Mouse (Mus musculus) limb, embryonic 14.5 days (tissue): ENCODE data around the gene Icosl. TPM values are rescaled to one million over a fixed set of nuclear protein-coding genes. Genes with fewer than 3 reads are reported as not detected.
"Not testable (repeated sequence)": the region's sequence is repeated elsewhere in the genome, so short reads cannot be mapped to it uniquely, and the experiment has no call there.

Experiments
- ATAC-seq: fragments of 200-750 bp; cut with Nextera tagmentation; 2 replicates; pipeline ENCODE4 v1.8.0; 2017; ENCODE audit warnings: low read depth, moderate number of reproducible peaks, moderate TSS enrichment; ENCODE audit not compliant: low FRiP score
- DNase-seq: peaks from one replicate; pipeline ENCODE4 v3.0.0-alpha.2; 2015; ENCODE audit warnings: low spot score
- H3K27ac ChIP-seq: fragments of 300-500 bp; sonication (generic); replicated peaks from 2 replicates; pipeline ENCODE4 v1.5.1; 2014; ENCODE audit warnings: low read depth, mild to moderate bottlenecking, low read length, moderate library complexity, mixed read lengths
- H3K27me3 ChIP-seq: fragments of 300-500 bp; sonication (generic); 2 replicates; pipeline ENCODE4 v1.6.1; 2014; ENCODE audit warnings: low read length, mixed read lengths; ENCODE audit not compliant: control insufficient read depth, insufficient read depth
- H3K36me3 ChIP-seq: fragments of 300-500 bp; sonication (generic); 2 replicates; pipeline ENCODE4 v1.6.1; 2014; ENCODE audit warnings: mild to moderate bottlenecking, low read length, moderate library complexity, mixed read lengths; ENCODE audit not compliant: control insufficient read depth, insufficient read depth
- H3K4me1 ChIP-seq: fragments of 300-500 bp; sonication (generic); 2 replicates; pipeline ENCODE4 v1.6.1; 2014; ENCODE audit warnings: antibody characterized with exemption, low read length, mixed read lengths; ENCODE audit not compliant: control insufficient read depth, insufficient read depth
- H3K4me2 ChIP-seq: fragments of 300-500 bp; sonication (generic); replicated peaks from 2 replicates; pipeline ENCODE4 v1.6.1; 2014; ENCODE audit warnings: low read depth, mild to moderate bottlenecking, low read length, moderate library complexity; ENCODE audit not compliant: severe bottlenecking
- H3K4me3 ChIP-seq: fragments of 300-500 bp; sonication (generic); replicated peaks from 2 replicates; pipeline ENCODE4 v1.5.1; 2014; ENCODE audit warnings: low read length
- H3K9ac ChIP-seq: fragments of 300-500 bp; sonication (generic); 2 replicates; pipeline ENCODE4 v1.6.1; 2014; ENCODE audit warnings: mild to moderate bottlenecking, low read depth, low read length, moderate library complexity; ENCODE audit not compliant: severe bottlenecking
- H3K9me3 ChIP-seq: fragments of 300-500 bp; sonication (generic); 2 replicates; pipeline ENCODE4 v1.6.1; 2016; ENCODE audit warnings: low read length; ENCODE audit not compliant: control insufficient read depth
- POLR2A ChIP-seq: fragments of 200-500 bp; IDR thresholded peaks from 2 replicates; pipeline ENCODE4 v1.8.0; 2012; ENCODE audit warnings: inconsistent platforms, mild to moderate bottlenecking, moderate library complexity, borderline replicate concordance; ENCODE audit not compliant: insufficient read depth, insufficient read length; ENCODE audit errors: extremely low read depth
- whole genome bisulfite sequencing: fragments of 180-500 bp; shearing (Covaris S2); extraction: QIAGEN DNeasy Blood & Tissue Kit; methylation state at CpG from one replicate; pipeline ENCODE4 v1.1.7; 2014; 5-methylcytosine and 5-hydroxymethylcytosine counted together
- polyA plus RNA-seq, 2 experiments: library from polyadenylated mRNA; depleted of rRNA in 1 of 2; stranded (reverse) in 1 of 2; unstranded in 1 of 2; fragments of >200 nt; fragmentation: Nextera tagmentation in 1 of 2; extraction: Ambion mirVana in 1 of 2; gene quantifications; 2 replicates each; pipeline versions ENCODE4 v1.2.1 to v1.2.3; 2012 to 2014

Icosl gene
- polyA plus RNA-seq (2012; rRNA removed) (8.7 and 10.9 TPM in 2 replicates), polyA plus RNA-seq (2014; fragmentation: Nextera tagmentation; extraction: Ambion mirVana) (5.6 and 6.9 TPM in 2 replicates)

- H3K27ac ChIP-seq: no peak within 1 kb of the TSS
Observed at GRCm38 (mm10) chr10:78069101-78070011, at the start of gene Icosl. Icosl (plus strand) TSS chr10:78069302.

GRCm38 (mm10) chr10:78019984-78020383 is 49.1 kb upstream of the Icosl start:
- not testable (repeated sequence) for DNase-seq, ATAC-seq, H3K27ac ChIP-seq, H3K9me3 ChIP-seq, H3K4me2 ChIP-seq, H3K4me3 ChIP-seq, H3K27me3 ChIP-seq, H3K36me3 ChIP-seq, H3K4me1 ChIP-seq, H3K9ac ChIP-seq
- 95% methylated on average over 6 of the region's 11 CpGs for WGBS

More at GRCm38 (mm10) chr10:78069101-78070011, at the start of gene Icosl:
- ATAC-seq: peak; percentile 92
- Histone ChIP-seq H3K4me2 (peak within 1 kb of the TSS; percentile 97), H3K4me1 (0 out of 2 replicates have a peak, but pooled peaks cover 4% of the 10 kb centered on the region), H3K4me3 (peak within 1 kb of the TSS; percentile 65), H3K27me3 (no peaks in the 10 kb centered on the region), H3K9ac (peak within 1 kb of the TSS; percentile 61), H3K36me3 (no peaks in the 10 kb centered on the region), H3K9me3 (no peaks in the 10 kb centered on the region)
- no peak for TF ChIP-seq POLR2A
- peak; percentile 71 for DNase-seq
- WGBS: 1% methylated on average over 63 of the region's 66 CpGs

- H3K9me3 ChIP-seq, H3K27me3 ChIP-seq, H3K4me3 ChIP-seq, H3K27ac ChIP-seq, DNase-seq, H3K36me3 ChIP-seq, H3K4me2 ChIP-seq, ATAC-seq, H3K4me1 ChIP-seq, H3K9ac ChIP-seq: not testable (repeated sequence)
- 74% methylated on average over 6 of the region's 8 CpGs for WGBS
Observed at GRCm38 (mm10) chr10:78025453-78025852, 43.6 kb upstream of the Icosl start.

- TF ChIP-seq POLR2A: no peak
- H3K4me3 ChIP-seq: no peak overlapping the region
- no peaks in the 10 kb centered on the region for H3K27me3 ChIP-seq
- no peak overlapping the region for H3K27ac ChIP-seq
- WGBS: 3% methylated on average over 5 of the region's 5 CpGs
- H3K4me2 ChIP-seq: no peak overlapping the region
- H3K9me3 ChIP-seq: no peaks in the 10 kb centered on the region
- H3K4me1 ChIP-seq: no peaks in the 10 kb centered on the region
- ATAC-seq: peak; percentile 74; the same call in 1 of the 2 replicates
- no peak overlapping the region for H3K9ac ChIP-seq
- peak; percentile 87 for DNase-seq
- no peaks in the 10 kb centered on the region for H3K36me3 ChIP-seq
Observed at GRCm38 (mm10) chr10:78028129-78028528, 41.0 kb upstream of the Icosl start.

GRCm38 (mm10) chr10:78029080-78029479 is 40.0 kb upstream of the Icosl start:
- WGBS: 84% methylated on average over 1 of the region's 1 CpGs
- Histone ChIP-seq H3K4me2 (no peak overlapping the region), H3K9me3 (no peaks in the 10 kb centered on the region), H3K36me3 (no peaks in the 10 kb centered on the region), H3K4me3 (no peak overlapping the region), H3K27ac (no peak overlapping the region), H3K27me3 (no peaks in the 10 kb centered on the region), H3K9ac (no peak overlapping the region), H3K4me1 (no peaks in the 10 kb centered on the region)
- no peak for DNase-seq
- ATAC-seq: no peak
- TF ChIP-seq POLR2A: no peak
